Mouse (Mus musculus) intestine, postnatal 0 days (tissue): ENCODE measurements around the gene Mov10. TPM values are rescaled to one million over a fixed set of nuclear protein-coding genes. Genes with fewer than 3 reads are reported as not detected.
A peak's percentile ranks its signal among the peaks of the same experiment; 100 is the strongest.

Experiments
- ATAC-seq: fragments of 200-750 bp; cut with Nextera tagmentation; 2 replicates; pipeline ENCODE4 v1.8.0; 2017; ENCODE audit warnings: mild to moderate bottlenecking, moderate TSS enrichment, moderate library complexity
- H3K27ac ChIP-seq: fragments of 300-500 bp; sonication (generic); 2 replicates; pipeline ENCODE4 v1.5.1; 2014; ENCODE audit warnings: mild to moderate bottlenecking, low read depth, low read length, moderate library complexity
- H3K27me3 ChIP-seq: fragments of 300-500 bp; sonication (generic); replicated peaks from 2 replicates; pipeline ENCODE4 v1.6.1; 2014; ENCODE audit warnings: low read length, mixed read lengths; ENCODE audit not compliant: control insufficient read depth, insufficient read depth
- H3K36me3 ChIP-seq: fragments of 300-500 bp; sonication (generic); 2 replicates; pipeline ENCODE4 v1.6.1; 2014; ENCODE audit warnings: mild to moderate bottlenecking, moderate library complexity; ENCODE audit not compliant: control insufficient read depth, insufficient read depth
- H3K4me1 ChIP-seq: fragments of 300-500 bp; sonication (generic); replicated peaks from 2 replicates; pipeline ENCODE4 v1.6.1; 2014; ENCODE audit warnings: antibody characterized with exemption, low read length, mixed read lengths; ENCODE audit not compliant: control insufficient read depth, insufficient read depth
- H3K4me2 ChIP-seq: fragments of 300-500 bp; sonication (generic); replicated peaks from 2 replicates; pipeline ENCODE4 v1.6.1; 2014; ENCODE audit warnings: low read depth, mild to moderate bottlenecking, moderate library complexity
- H3K4me3 ChIP-seq: fragments of 300-500 bp; sonication (generic); 2 replicates; pipeline ENCODE4 v1.5.1; 2014; ENCODE audit warnings: low read depth, low read length
- H3K9ac ChIP-seq: fragments of 300-500 bp; sonication (generic); 2 replicates; pipeline ENCODE4 v1.6.1; 2014; ENCODE audit warnings: mild to moderate bottlenecking, low read depth, low read length
- H3K9me3 ChIP-seq: fragments of 300-500 bp; sonication (generic); 2 replicates; pipeline ENCODE4 v1.6.1; 2016; ENCODE audit warnings: mixed run types; ENCODE audit not compliant: control insufficient read depth
- CTCF ChIP-seq: sonication (generic); IDR thresholded peaks from 2 replicates; pipeline ENCODE4 v1.5.1; 2016; ENCODE audit warnings: low read depth, mild to moderate bottlenecking, control low read depth, antibody characterized with exemption, moderate library complexity
- WGBS: fragments of 180-500 bp; shearing (Covaris S2); extraction: QIAGEN DNeasy Blood & Tissue Kit; methylation state at CpG from one replicate; pipeline ENCODE4 v1.1.7; 2014; 5-methylcytosine and 5-hydroxymethylcytosine counted together
- polyA plus RNA-seq: library from polyadenylated mRNA; unstranded; fragments of >200 nt; fragmentation: Nextera tagmentation; extraction: Ambion mirVana; gene quantifications from 2 replicates; pipeline ENCODE4 v1.2.1, GENCODE M21; 2015

Gene Mov10
- polyA plus RNA-seq, 1 experiment from 2014 or later, result 144 TPM

DNA sequence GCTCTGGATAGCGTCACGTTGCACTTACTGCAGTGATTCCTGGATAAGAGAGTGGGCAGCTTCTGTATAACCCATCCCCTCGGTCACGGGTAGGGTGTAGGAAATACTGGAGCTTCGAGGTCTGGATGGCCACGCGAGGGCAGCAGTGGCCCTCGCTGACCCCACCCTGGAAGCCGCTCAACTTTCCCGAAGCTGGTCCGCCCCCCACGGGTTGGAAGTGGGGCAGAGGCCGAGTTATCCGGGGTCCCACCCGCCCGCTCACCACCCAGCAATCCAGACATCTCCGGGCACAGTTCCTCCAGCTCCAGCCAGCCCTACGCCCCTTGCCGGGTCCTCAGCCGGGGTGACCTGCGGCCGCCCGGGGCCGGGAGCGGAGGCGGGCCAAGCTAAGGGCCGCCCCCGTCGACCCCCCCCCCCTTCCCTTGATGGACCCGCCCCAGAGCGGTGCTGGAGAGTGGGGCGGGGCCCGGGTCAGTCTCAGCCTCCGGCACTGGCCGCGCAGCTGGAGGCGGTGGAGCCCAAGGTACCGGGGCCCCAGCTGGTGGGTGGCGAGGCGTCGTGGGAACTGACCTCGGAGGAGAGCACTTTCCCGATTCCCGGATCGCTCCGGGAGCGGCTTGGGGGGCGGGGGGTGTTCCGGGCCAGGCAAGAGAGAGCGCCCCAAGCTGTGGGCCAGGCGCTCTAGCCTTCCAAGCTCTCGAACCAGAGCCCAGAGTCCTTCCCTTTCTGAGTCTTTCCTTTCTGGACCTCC is 29.6 kb downstream of the Mov10 start:
- peak overlapping the region; percentile 92 for H3K9ac ChIP-seq
- ATAC-seq, result peak; percentile 74
- TF ChIP-seq CTCF, result peak; percentile 89

DNA sequence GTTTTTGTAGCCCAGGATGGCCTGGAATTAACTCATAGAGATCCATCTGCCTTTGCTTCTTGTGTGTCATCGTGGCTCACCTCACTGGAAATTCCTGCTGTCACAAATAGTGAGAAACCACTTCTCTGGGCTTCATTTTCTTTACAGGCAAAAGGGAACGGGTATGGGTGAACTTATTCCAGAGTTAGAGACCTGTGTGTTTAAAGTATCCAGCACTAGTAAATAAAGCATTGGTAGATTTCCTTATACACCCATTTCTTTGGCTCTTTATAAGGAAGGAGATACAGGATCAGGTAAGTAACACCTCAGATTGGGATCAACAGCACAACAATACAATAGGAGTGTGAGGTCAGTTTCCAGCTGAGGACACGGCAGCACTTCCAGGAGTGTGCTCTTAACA is 30.3 kb downstream of the Mov10 start, which contains the start of gene Rhoc:
Rhoc (plus strand) TSS at position 301 of the 400 bp plus-strand sequence.
- H3K27me3 ChIP-seq, result no peaks in the 10 kb centered on the region
- no peak for TF ChIP-seq CTCF
- 22% methylated on average over 3 of the region's 3 CpGs for WGBS
- H3K4me2 ChIP-seq, result peak within 1 kb of the TSS; percentile 86
- H3K4me1 ChIP-seq, result peaks cover 4% of the 10 kb centered on the region
- peak within 1 kb of the TSS; percentile 92 for H3K9ac ChIP-seq
- H3K27ac ChIP-seq, result peak within 1 kb of the TSS; percentile 93
- peaks cover 14% of the 10 kb centered on the region for H3K36me3 ChIP-seq
- H3K4me3 ChIP-seq, result peak within 1 kb of the TSS; percentile 80
- H3K9me3 ChIP-seq, result no peaks in the 10 kb centered on the region
- ATAC-seq, result no peak

More for the DNA sequence above, 29.6 kb downstream of the Mov10 start:
- Histone ChIP-seq H3K4me3 (peak overlapping the region; percentile 80), H3K4me1 (peaks cover 8% of the 10 kb centered on the region), H3K27me3 (no peaks in the 10 kb centered on the region), H3K36me3 (peaks cover 20% of the 10 kb centered on the region), H3K27ac (peak overlapping the region; percentile 93), H3K9me3 (no peaks in the 10 kb centered on the region), H3K4me2 (peak overlapping the region; percentile 86)
- WGBS, result under 1% methylated on average over 47 of the region's 52 CpGs

DNA sequence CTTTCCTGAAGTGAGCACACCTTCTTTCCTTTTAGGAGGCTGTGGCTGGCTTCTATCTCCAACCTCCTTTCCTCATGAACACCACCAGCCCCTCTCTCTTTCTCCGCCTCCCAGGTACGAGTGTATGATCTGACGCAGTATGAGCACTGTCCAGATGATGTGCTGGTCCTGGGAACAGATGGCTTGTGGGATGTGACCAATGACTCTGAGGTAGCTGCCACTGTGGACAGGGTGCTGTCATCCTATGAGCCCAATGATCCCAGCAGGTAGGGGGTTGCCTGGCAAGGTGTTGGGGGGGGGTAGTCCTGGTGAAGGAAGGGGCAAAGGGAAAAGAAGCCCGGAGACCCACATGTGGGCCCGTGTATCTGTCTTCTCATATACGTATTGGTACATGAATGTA is 33.1 kb downstream of the Mov10 start:
- no peak for ATAC-seq
- Histone ChIP-seq H3K4me1 (peaks cover 15% of the 10 kb centered on the region), H3K9ac (no peak overlapping the region), H3K36me3 (no peaks in the 10 kb centered on the region), H3K27me3 (0 out of 2 replicates have a peak, but pooled peaks cover 5% of the 10 kb centered on the region), H3K4me3 (no peak overlapping the region), H3K27ac (no peak overlapping the region), H3K4me2 (no peak overlapping the region), H3K9me3 (no peaks in the 10 kb centered on the region)
- TF ChIP-seq CTCF, result no peak
- 96% methylated on average over 6 of the region's 6 CpGs for WGBS

DNA sequence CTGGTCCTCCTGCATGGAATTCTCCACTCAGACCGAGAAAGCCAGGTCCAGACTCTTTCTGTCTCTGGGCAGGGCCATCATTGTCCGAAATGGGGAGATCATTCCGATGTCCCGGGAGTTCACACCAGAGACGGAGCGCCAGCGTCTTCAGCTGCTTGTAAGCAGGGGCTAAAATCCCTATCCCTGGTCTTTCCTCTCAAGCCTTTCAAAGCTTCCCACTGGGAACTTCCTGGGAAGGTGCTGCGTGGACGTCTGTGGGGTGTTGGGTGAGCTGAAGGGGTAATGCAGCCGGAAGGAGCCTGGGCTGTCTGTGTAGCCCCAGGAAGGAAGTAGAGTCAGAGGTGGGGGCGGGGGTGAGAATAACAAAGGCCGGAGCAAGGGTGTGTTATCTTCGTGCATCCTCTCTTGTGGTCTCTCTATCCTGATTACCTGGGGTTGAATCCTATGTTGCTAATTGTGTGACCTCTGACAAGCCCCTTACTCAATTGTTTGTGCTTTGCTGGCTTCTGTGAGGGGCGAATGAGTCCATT is 34.3 kb downstream of the Mov10 start:
- no peak overlapping the region for H3K9ac ChIP-seq
- ATAC-seq, result no peak
- no peaks in the 10 kb centered on the region for H3K9me3 ChIP-seq
- no peak overlapping the region for H3K4me3 ChIP-seq
- WGBS, result 58% methylated on average over 14 of the region's 14 CpGs
- no peak for TF ChIP-seq CTCF
- peaks cover 15% of the 10 kb centered on the region for H3K4me1 ChIP-seq
- H3K27ac ChIP-seq, result no peak overlapping the region
- H3K4me2 ChIP-seq, result no peak overlapping the region
- H3K36me3 ChIP-seq, result no peaks in the 10 kb centered on the region
- H3K27me3 ChIP-seq, result peaks cover 16% of the 10 kb centered on the region

DNA sequence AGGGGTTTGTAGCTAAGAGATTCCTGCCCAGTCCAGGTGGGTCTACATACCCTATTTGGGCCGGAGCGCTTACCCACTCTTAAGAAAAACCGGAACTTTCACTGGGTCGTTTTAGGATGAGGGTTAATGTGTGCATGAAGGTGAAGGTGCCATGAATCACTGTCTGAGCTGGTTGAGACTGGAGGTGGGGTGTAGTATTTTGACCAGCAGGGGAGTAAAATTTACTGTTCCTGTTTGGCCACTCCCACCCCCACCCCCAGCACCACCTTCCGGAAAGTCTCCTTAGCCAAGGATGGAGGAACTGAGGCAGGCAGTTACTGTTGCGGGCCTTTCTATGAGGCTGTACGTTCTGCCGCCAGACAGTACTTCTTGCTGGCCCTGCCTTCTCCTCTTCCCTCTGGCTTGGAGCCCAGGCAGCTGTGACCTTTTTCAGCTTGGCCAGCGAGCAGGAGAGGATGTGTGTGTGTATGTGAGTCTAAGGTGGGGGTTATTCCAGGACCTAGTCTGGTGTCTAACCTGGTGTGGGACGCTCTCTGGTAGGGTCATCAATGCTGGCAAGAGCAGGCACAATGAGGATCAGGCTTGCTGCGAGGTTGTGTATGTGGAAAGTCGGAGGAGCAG is 36.2 kb downstream of the Mov10 start:
- H3K36me3 ChIP-seq, result no peaks in the 10 kb centered on the region
- H3K27me3 ChIP-seq, result peaks cover 33% of the 10 kb centered on the region
- ATAC-seq, result no peak
- no peak for TF ChIP-seq CTCF
- no peaks in the 10 kb centered on the region for H3K9me3 ChIP-seq
- peak overlapping the region; percentile 37; the same call in 1 of the 2 replicates for H3K27ac ChIP-seq
- peak overlapping the region; percentile 56 for H3K4me3 ChIP-seq
- H3K4me2 ChIP-seq, result peak overlapping the region; percentile 99
- WGBS, result 40% methylated on average over 12 of the region's 12 CpGs
- peak overlapping the region; percentile 67; the same call in 1 of the 2 replicates for H3K9ac ChIP-seq
- H3K4me1 ChIP-seq, result peaks cover 15% of the 10 kb centered on the region

GRCm38 (mm10) chr3:104781471-104781903 is 36.9 kb downstream of the Mov10 start, which contains the start of gene Fam19a3:
Gene Fam19a3, minus strand, starts transcription at chr3:104781840.
- H3K9ac ChIP-seq, result peak within 1 kb of the TSS; percentile 67
- no peak for TF ChIP-seq CTCF
- peak within 1 kb of the TSS; percentile 99 for H3K4me2 ChIP-seq
- 1% methylated on average over 26 of the region's 26 CpGs for WGBS
- ATAC-seq, result no peak; the same call in 1 of the 2 replicates
- H3K9me3 ChIP-seq, result no peaks in the 10 kb centered on the region
- peak within 1 kb of the TSS; percentile 37 for H3K27ac ChIP-seq
- peaks cover 15% of the 10 kb centered on the region for H3K4me1 ChIP-seq
- peaks cover 40% of the 10 kb centered on the region for H3K27me3 ChIP-seq
- no peaks in the 10 kb centered on the region for H3K36me3 ChIP-seq
- peak within 1 kb of the TSS; percentile 56 for H3K4me3 ChIP-seq
